Mouse (Mus musculus): Measurements from ENCODE around the gene Gm14322.
"Not testable (repeated sequence)": the region's sequence is repeated elsewhere in the genome, so short reads cannot be mapped to it uniquely, and the experiment has no call there.

Gm14322 gene

GRCm38 (mm10) chr2:177758941-177759558 is at the start of gene Gm14322:
Gene Gm14322, plus strand, starts transcription at chr2:177759288.
- DNase-seq, result peak; percentile 64

- DNase-seq, result not testable (repeated sequence)
These were observed 17.6 kb upstream of the Gm14322 start for GRCm38 (mm10) chr2:177741487-177741886.

- not testable (repeated sequence) for DNase-seq
These were observed 28.3 kb downstream of the Gm14322 start for GRCm38 (mm10) chr2:177787351-177787750.

- not testable (repeated sequence) for DNase-seq
These were observed 47.1 kb downstream of the Gm14322 start for GRCm38 (mm10) chr2:177806170-177806569.

All from kidney, adult 11 months (tissue).